Mouse (Mus musculus) embryonic fibroblast, embryonic 13.5 days (primary cell): ENCODE data around the gene Astl. TPM values are rescaled to one million over a fixed set of nuclear protein-coding genes. Genes with fewer than 3 reads are reported as not detected.
"Not testable (repeated sequence)": the region's sequence is repeated elsewhere in the genome, so short reads cannot be mapped to it uniquely, and the experiment has no call there.

Experiments used
- H3K27ac ChIP-seq: 2 replicates; pipeline ENCODE4 v1.5.1; 2012; ENCODE audit warnings: low read length, control low read depth, inconsistent platforms; ENCODE audit not compliant: insufficient read depth
- H3K4me1 ChIP-seq: 2 replicates; pipeline ENCODE4 v1.6.1; 2011; ENCODE audit warnings: low read length; ENCODE audit not compliant: control insufficient read depth, insufficient read depth
- H3K4me3 ChIP-seq: 2 replicates; pipeline ENCODE4 v1.5.1; 2011; ENCODE audit warnings: mild to moderate bottlenecking, control low read depth, low read length; ENCODE audit not compliant: insufficient read depth
- CTCF ChIP-seq: IDR thresholded peaks from 2 replicates; pipeline ENCODE4 v1.5.1; 2011; ENCODE audit warnings: mild to moderate bottlenecking, control low read depth, low read length, moderate library complexity, borderline replicate concordance; ENCODE audit not compliant: insufficient read depth
- POLR2A ChIP-seq: IDR thresholded peaks from 2 replicates; pipeline ENCODE4 v1.6.1; 2011; ENCODE audit warnings: low read depth, mild to moderate bottlenecking, control low read depth, low read length, moderate library complexity
- polyA plus RNA-seq: library from polyadenylated mRNA; stranded (reverse); fragments of >200 nt; gene quantifications from 2 replicates; pipeline ENCODE4 v1.2.4, GENCODE M21; 2011; ENCODE audit warnings: low read depth; ENCODE audit not compliant: missing spikeins, insufficient read length

The Astl gene
- not detected in 2 replicates for polyA plus RNA-seq

- no peak within 1 kb of the TSS for H3K4me3 ChIP-seq
- no peak for TF ChIP-seq CTCF
- TF ChIP-seq POLR2A, result no peak
- no peaks in the 10 kb centered on the region for H3K4me1 ChIP-seq
- H3K27ac ChIP-seq, result no peak within 1 kb of the TSS
Observed at GRCm38 (mm10) chr2:127338416-127338815, at the start of gene Astl. Astl (plus strand) TSS chr2:127338639.

- no peaks in the 10 kb centered on the region for H3K4me1 ChIP-seq
- H3K4me3 ChIP-seq, result no peak overlapping the region
- TF ChIP-seq POLR2A (no peak), CTCF (no peak)
- no peak overlapping the region for H3K27ac ChIP-seq
Observed at GRCm38 (mm10) chr2:127292250-127292649, 46.2 kb upstream of the Astl start.

GRCm38 (mm10) chr2:127297001-127297805 lies 41.2 kb upstream of the Astl start:
- Histone ChIP-seq H3K4me3 (no peak overlapping the region), H3K4me1 (no peaks in the 10 kb centered on the region), H3K27ac (no peak overlapping the region)
- TF ChIP-seq CTCF (no peak), POLR2A (no peak)

GRCm38 (mm10) chr2:127298056-127298455 lies 40.4 kb upstream of the Astl start:
- Histone ChIP-seq H3K27ac (no peak overlapping the region), H3K4me3 (no peak overlapping the region), H3K4me1 (no peaks in the 10 kb centered on the region)
- TF ChIP-seq POLR2A (no peak), CTCF (no peak)

GRCm38 (mm10) chr2:127300701-127301100 lies 37.7 kb upstream of the Astl start:
- Histone ChIP-seq H3K4me1 (no peaks in the 10 kb centered on the region), H3K27ac (no peak overlapping the region), H3K4me3 (no peak overlapping the region)
- TF ChIP-seq POLR2A (no peak), CTCF (no peak)

GRCm38 (mm10) chr2:127301883-127302282 lies 36.6 kb upstream of the Astl start:
- no peak overlapping the region for H3K27ac ChIP-seq
- no peaks in the 10 kb centered on the region for H3K4me1 ChIP-seq
- no peak overlapping the region for H3K4me3 ChIP-seq
- no peak for TF ChIP-seq POLR2A
- no peak for TF ChIP-seq CTCF

- H3K27ac ChIP-seq, H3K4me3 ChIP-seq, H3K4me1 ChIP-seq: not testable (repeated sequence)
Observed at GRCm38 (mm10) chr2:127304192-127304591, 34.2 kb upstream of the Astl start.

GRCm38 (mm10) chr2:127304609-127305210 lies 33.7 kb upstream of the Astl start:
- no peak for TF ChIP-seq POLR2A
- Histone ChIP-seq H3K27ac (no peak overlapping the region), H3K4me1 (no peaks in the 10 kb centered on the region), H3K4me3 (no peak overlapping the region)

- H3K27ac ChIP-seq, result no peak overlapping the region
- H3K4me1 ChIP-seq, result no peaks in the 10 kb centered on the region
- H3K4me3 ChIP-seq, result no peak overlapping the region
- TF ChIP-seq POLR2A (no peak), CTCF (no peak)
Observed at GRCm38 (mm10) chr2:127306123-127306522, 32.3 kb upstream of the Astl start.

GRCm38 (mm10) chr2:127307179-127307578 lies 31.3 kb upstream of the Astl start:
- no peaks in the 10 kb centered on the region for H3K4me1 ChIP-seq
- no peak overlapping the region for H3K4me3 ChIP-seq
- TF ChIP-seq CTCF (no peak), POLR2A (no peak)
- H3K27ac ChIP-seq, result no peak overlapping the region
